Mouse (Mus musculus) adrenal gland (tissue): ENCODE results near the gene Fbxo47.

Experiments used
- intact Hi-C: fragments of 180-260 bp; cut with DNase I; formaldehyde crosslinking; loops from one replicate; pipeline ENCODE4 v1.15.1; 2025

Gene Fbxo47

GRCm38 (mm10) chr11:97837051-97837450, 46.9 kb downstream of the Fbxo47 start:
- intact Hi-C loops, result loop anchor here (5.0 kb wide), 1 partner anchor 40 kb away; the partner anchor contains the start of gene Lasp1

GRCm38 (mm10) chr11:97836541-97836940, 47.4 kb downstream of the Fbxo47 start:
- intact Hi-C loops, result loop anchor here (5.0 kb wide), 1 partner anchor 39 kb away; the partner anchor contains the start of gene Lasp1

- intact Hi-C loops, result no loop called here
Observed at GRCm38 (mm10) chr11:97833352-97833751, 50.6 kb downstream of the Fbxo47 start.

- intact Hi-C loops, result no loop called here
Observed at GRCm38 (mm10) chr11:97832001-97832400, 52.0 kb downstream of the Fbxo47 start.

- intact Hi-C loops, result no loop called here
Observed at GRCm38 (mm10) chr11:97830501-97830900, 53.5 kb downstream of the Fbxo47 start.

GRCm38 (mm10) chr11:97829913-97830476, 54.0 kb downstream of the Fbxo47 start:
- intact Hi-C loops, result no loop called here

- intact Hi-C loops, result no loop called here
Observed at GRCm38 (mm10) chr11:97829365-97829764, 54.6 kb downstream of the Fbxo47 start.

- intact Hi-C loops, result no loop called here
Observed at GRCm38 (mm10) chr11:97827654-97828053, 56.3 kb downstream of the Fbxo47 start.

GRCm38 (mm10) chr11:97826414-97826813, 57.5 kb downstream of the Fbxo47 start:
- intact Hi-C loops, result no loop called here

- intact Hi-C loops, result no loop called here
Observed at GRCm38 (mm10) chr11:97825971-97826370, 58.0 kb downstream of the Fbxo47 start.

- intact Hi-C loops, result no loop called here
Observed at GRCm38 (mm10) chr11:97825295-97825694, 58.7 kb downstream of the Fbxo47 start.

GRCm38 (mm10) chr11:97824895-97825294, 59.1 kb downstream of the Fbxo47 start:
- intact Hi-C loops, result no loop called here

GRCm38 (mm10) chr11:97824168-97824567, 59.8 kb downstream of the Fbxo47 start:
- intact Hi-C loops, result no loop called here

- intact Hi-C loops, result no loop called here
Observed at GRCm38 (mm10) chr11:97822840-97823603, 60.9 kb downstream of the Fbxo47 start.

GRCm38 (mm10) chr11:97821401-97822064, 62.4 kb downstream of the Fbxo47 start:
- intact Hi-C loops, result no loop called here

- intact Hi-C loops, result no loop called here
Observed at GRCm38 (mm10) chr11:97820840-97821239, 63.1 kb downstream of the Fbxo47 start.

- intact Hi-C loops, result no loop called here
Observed at GRCm38 (mm10) chr11:97819923-97820322, 64.0 kb downstream of the Fbxo47 start.

GRCm38 (mm10) chr11:97819102-97819501, 64.9 kb downstream of the Fbxo47 start:
- intact Hi-C loops, result no loop called here

- intact Hi-C loops, result no loop called here
Observed at GRCm38 (mm10) chr11:97818571-97818970, 65.4 kb downstream of the Fbxo47 start.

- intact Hi-C loops, result no loop called here
Observed at GRCm38 (mm10) chr11:97818003-97818402, 66.0 kb downstream of the Fbxo47 start.

- intact Hi-C loops, result no loop called here
Observed at GRCm38 (mm10) chr11:97817379-97817778, 66.6 kb downstream of the Fbxo47 start.

GRCm38 (mm10) chr11:97816916-97817315, 67.0 kb downstream of the Fbxo47 start:
- intact Hi-C loops, result no loop called here
